ENCODE assay signal across 26 mouse cellular contexts in genomic region chr7:119807396-119807795, GRCm38 (mm10). TPM values are rescaled to one million over a fixed set of nuclear protein-coding genes. Genes with fewer than 3 reads are reported as not detected.
"Had no signal": no experiment of that assay in that cellular context is flagged by ENCODE, and none has a peak within 500 bp of the region (broad histone marks: within the 10 kb centered on the region; RNA-seq: fewer than 3 reads in every experiment).

No protein-coding gene starts in this region.

- DNase-seq: heart, postnatal 10 days; heart, postnatal 14 days; heart, postnatal 36 days; heart, postnatal 4 days; kidney, adult 11 months; kidney, adult 18-20 months; kidney, adult 2 months; kidney, adult 8-10 months; kidney, adult 9 months; kidney, postnatal 10 days; kidney, postnatal 14 days; kidney, postnatal 25 days; kidney, postnatal 36 days; kidney, postnatal 4 days; layer of hippocampus, adult 9-11 months; layer of hippocampus, postnatal 36 days had no signal

RNA-seq across cellular contexts. Expression of gene Acsm3, which starts 46.7 kb away (rescaled TPM):
- total RNA-seq: hematopoietic stem cell, adult 5-6 weeks; hindbrain, postnatal 0 days; layer of hippocampus, adult 18-20 months; layer of hippocampus, adult 8-10 months; layer of hippocampus, postnatal 10 days; layer of hippocampus, postnatal 14 days; layer of hippocampus, postnatal 25 days; layer of hippocampus, postnatal 36 days; left cerebral cortex, adult 18-20 months; left cerebral cortex, adult 2 months; left cerebral cortex, adult 8-10 months had no signal
